Mouse (Mus musculus) heart, adult 2 months (tissue): Measurements from ENCODE around the gene Olfr519.

Experiments
- CTCF ChIP-seq: fragments of 200-600 bp; IDR thresholded peaks from 2 replicates; pipeline ENCODE4 v1.8.1; 2022; ENCODE audit warnings: antibody characterized with exemption, mild to moderate bottlenecking, moderate library complexity
- POLR2A ChIP-seq: fragments of 200-500 bp; IDR thresholded peaks from 2 replicates; pipeline ENCODE4 v1.6.1; 2011; ENCODE audit warnings: mild to moderate bottlenecking, low read depth, low read length, control low read depth; ENCODE audit not compliant: insufficient read depth

DNA sequence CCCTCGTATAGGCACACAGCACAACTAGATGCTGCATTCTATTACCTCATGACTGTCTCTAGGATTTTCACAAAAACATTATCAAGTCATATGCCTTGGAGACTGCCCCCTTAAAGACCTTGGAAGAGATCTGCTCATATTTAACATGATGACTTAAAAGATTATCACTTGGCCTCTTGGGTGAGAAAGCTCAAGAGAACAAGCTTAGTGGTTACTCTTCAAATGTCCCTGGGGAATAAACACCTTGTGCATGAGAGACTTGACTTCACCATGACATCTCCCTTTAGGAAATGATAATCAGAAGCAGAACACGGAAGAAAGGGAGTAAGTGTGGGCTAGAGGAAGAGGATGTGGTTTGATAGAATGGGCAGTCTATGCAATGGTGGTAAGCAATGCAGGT, 21.9 kb downstream of the Olfr519 start, which contains the start of gene Olfr517:
- TF ChIP-seq POLR2A, result no peak
- TF ChIP-seq CTCF, result no peak
